Mouse (Mus musculus): ENCODE measurements around the gene Arhgef15.
"Not testable (repeated sequence)": the region's sequence is repeated elsewhere in the genome, so short reads cannot be mapped to it uniquely, and the experiment has no call there.

Arhgef15 gene

DNA sequence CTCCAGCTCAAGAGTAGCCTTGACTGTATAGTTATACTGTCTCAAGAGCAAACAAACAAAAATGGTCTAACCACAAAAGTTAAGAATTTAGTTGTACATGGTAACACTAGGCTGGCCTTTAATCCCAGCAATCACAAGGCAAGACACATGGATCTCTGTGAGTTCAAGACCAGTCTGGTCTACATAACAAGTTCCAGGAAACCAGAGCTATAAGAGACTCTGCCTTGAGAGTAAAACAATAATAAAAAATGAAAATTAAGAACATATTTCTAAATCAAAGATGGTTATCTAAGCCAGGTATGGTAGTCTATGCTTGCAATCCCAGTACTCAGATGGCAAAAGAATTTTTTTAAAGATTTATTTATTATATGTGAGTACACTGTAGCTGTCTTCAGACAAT is 7.8 kb upstream of the Arhgef15 start:
- no peak for DNase-seq (ENCODE audit: low read depth, low spot score)

DNA sequence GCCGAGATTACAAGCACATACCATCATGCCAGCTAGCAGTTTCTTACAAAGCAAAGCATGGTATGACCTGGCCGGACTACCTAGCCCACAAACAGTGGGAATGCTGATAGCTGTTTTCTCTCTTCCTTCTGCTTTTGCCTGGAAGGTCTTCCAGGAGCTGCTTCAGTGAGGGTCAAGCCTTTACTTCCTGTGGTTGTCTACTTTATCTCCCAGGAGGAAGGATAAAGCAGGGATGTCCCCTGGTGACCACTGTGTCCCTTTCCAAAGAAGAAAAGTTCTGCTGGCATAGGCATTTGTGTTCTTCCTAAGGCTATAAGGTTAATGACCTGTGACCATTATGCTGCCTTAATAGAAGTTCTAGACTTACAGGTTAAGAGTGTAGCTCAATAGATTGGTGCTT is 6.1 kb upstream of the Arhgef15 start:
- DNase-seq (ENCODE audit: low read depth, low spot score), result no peak

DNA sequence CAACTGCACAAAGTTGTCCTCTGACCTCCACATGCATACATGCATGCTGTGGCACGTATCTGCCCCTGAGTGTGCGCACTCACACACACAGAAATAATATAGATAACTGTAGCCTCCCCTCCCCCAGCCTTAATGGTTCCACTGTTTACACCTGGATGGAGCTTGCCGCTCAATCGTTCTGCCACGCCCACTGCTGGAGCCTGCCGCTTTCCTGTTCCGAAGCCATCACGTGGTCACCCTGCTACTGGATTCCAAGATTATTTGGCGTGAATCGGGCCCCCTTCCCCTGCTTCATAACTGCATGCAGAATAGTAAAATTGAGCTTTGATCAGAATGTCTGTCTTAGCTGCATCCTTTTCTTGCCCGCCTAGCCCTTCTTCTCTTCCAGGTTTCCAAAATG is 4.9 kb upstream of the Arhgef15 start:
- DNase-seq (ENCODE audit: low read depth, low spot score), result not testable (repeated sequence)

DNA sequence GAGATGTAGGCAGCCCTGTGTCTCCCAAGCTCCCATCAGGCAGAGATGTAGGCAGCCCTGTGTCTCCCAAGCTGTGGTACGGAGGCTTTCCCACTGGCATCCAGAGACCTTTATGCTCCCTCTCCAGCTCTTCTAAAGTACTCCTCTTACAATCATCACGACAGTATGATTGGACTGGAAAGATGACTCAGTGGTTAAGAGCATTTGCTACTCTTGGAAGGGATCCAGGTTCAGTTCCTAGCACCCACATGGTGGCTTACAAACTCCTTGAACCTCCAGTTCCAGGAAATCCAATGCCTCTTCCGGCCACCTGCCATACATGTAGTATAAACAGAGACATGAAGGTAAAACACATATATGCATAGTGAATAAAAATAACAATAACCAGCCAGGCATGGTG is 4.3 kb upstream of the Arhgef15 start:
- DNase-seq (ENCODE audit: low read depth, low spot score), result no peak

DNA sequence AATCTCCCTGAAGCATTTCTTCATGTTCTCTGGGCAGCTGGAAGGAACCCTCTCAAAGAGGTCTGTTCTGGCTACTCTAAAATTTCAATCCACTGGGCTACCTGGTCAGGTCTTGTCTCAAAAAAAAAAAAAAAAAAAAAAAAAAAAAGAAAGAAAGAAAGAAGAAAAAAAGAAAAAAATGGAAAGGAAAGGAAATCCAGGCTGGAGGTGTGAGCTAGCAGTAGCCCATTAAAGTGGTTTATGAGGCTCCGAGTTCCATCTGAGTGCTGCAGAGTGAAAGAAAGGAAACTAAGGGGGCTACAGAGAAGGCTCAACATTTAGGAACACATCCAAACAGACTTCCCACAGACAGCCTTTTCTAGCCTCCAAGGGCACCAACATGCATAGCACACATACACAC is 691 bp upstream of the Arhgef15 start:
- DNase-seq (ENCODE audit: low read depth, low spot score), result no peak

DNA sequence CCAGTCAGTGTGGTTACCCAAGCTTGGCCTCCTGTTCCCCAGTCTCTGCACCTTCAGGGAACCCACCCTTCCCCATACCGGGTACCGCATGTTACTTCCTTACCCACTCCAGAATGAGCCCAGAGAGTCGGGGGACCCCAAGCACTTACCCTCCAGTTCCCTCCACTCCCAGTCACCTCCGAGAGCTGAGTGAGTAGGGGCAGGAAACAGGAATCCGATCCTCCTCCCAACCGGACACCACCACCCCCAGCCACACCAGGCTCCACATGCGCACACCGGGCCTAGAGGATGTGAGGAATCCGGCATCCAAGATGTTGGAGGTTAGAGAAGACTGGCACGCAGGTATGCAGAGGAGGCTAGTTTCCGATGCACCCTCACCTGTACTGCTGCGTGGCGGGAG is 583 bp downstream of the Arhgef15 start:
- no peak for DNase-seq (ENCODE audit: low read depth, low spot score)

DNA sequence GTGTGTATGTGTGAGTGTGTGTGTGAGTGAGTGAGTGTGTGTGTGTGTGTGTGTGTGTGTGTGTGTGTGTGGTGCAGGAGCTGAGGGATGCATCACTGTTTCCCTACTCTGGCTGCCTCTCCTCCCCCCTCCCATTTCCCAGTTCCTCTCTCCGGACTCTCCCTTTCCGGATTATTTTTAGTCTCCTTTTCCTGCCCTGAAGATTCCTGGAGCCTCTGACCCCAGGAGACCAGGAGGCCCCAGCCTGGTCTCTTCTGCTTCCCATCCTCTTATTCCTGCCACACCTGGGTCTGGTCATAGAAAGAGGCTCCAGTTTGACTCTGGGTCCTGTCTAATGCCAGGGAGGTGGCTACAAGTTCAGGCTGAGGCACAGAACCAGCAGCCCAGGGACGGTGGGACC is 1.2 kb downstream of the Arhgef15 start:
- DNase-seq (ENCODE audit: low read depth, low spot score), result no peak

DNA sequence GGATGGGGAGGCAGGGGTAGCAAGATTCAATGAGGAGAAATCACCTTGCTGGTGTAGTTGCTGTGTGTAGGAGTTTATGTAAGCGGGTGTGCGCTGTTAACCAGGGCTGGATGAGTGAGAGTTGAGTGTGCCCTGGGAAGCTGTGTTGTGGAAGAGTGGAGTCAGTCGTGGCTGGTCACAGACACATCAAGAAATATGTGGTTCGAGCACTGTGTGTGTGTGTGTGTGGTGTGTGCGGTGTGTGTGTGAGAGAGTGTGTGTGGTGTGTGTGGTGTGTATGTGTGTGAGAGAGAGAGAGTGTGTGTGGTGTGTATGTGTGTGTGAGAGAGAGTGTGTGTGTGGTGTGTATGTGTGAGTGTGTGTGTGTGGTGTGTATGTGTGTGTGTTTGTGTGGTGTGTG is 1.8 kb downstream of the Arhgef15 start:
- DNase-seq (ENCODE audit: low read depth, low spot score), result no peak

DNA sequence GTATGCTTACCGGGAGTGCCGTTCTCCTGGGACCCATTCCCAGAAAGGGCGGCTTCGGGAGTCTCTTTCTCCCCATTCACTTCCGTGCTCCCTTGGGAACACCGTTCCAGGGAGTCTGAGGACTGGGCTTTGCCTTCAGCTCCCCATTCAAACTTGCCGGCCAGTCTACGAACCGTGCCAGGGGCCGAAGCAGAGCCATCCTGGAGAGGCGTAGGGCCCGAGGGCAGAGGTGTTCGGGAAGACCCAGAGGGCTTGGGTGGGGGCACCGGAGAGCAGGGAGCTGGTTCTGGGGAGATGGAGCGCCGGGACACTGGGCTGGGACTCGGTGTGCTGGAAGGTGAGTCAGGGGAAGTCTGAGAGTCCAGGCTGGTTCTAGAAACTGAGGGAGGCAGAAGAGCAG is 2.9 kb downstream of the Arhgef15 start:
- no peak for DNase-seq (ENCODE audit: low read depth, low spot score)

DNA sequence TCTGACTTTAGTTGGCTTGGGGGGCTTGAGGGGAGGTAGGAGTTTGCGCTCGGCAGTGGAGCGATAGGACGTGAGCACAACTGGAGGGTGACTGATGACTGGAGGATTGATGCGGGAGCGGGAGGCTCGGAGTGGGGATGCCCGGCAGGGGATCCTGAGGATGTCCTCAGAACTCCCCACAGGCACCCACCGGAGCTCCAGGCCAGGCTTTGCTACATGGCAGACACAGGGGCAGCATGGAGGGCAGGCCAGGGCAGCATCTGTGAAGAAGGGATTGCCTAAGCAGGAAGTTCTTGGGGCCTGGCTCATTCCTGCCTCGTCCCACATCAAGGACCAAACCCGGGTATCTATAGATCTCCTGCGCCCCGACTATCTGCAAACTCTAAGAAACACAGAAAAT is 3.4 kb downstream of the Arhgef15 start:
- no peak for DNase-seq (ENCODE audit: low read depth, low spot score)

DNA sequence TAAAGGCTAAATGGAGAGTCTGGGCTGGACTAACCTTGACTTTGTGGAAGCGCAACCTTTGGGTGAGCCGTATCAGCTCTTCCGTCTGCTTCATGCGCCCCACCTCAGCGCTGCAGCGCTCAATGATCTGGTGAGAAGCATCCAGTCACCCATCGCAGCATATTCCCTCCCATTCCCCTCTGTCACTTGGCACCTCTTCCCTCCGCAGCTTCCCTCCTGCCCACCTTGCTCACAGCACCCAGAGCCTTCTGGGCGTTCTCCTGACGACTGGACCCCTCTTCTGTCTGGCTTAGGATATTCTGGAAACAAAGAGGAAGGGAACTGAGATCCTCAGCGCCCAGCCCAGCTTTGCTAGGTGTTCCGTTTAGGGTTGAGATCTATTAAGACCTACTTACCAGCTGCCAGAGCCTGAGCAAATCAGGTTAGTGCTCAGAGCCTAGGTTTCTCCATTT is 9.7 kb downstream of the Arhgef15 start:
- no peak for DNase-seq (ENCODE audit: low read depth, low spot score)

DNA sequence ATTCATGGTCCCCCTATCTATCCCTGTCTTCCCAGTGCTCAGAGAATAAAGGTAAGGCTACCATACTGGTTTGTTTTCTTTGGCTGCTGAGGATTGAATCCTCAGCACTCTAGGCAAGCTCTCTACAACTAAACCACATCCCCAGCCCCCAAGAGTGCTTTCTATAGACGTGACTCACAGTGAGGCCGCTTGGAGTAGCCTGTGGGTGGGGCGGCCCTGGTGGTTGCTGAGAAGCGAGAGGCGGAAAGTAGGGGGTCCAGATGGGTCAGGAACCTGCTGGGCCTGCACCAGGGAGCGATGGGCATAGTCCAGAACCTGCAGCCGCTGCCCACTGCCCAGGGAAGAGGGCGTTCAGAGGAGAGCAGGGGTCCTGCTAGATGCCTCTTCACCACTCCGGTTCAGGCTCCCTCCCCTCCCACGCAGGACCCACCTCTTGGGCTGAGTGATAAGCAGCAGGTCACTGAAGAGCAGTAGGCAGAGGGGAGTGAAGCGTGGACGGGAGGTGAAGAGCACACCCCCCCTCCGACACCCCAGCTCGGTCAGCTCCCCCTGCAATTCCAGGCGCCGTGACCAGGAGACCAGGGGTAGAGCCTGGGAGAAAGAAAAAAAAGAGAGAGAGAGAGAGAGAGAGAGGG is 10.4 kb downstream of the Arhgef15 start:
- no peak for DNase-seq (ENCODE audit: low read depth, low spot score)

DNA sequence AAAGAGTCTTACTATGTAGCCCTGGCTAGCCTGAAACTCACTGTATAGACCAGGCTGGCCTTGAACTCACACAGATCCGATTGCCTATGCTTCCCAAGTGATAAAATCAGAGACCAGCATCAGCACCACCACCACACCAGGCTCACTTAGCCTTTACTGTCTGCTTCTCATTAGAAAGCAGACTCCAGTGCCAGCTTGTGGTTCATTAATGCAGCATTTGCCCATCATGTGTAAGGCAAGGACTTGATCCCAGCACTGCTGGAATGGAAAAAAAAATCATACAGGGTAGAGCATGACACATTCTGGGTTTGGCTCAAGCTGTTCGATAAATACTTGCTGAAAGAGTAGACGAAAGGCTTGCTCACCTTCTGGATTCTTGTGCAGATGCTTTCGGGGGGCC is 11.3 kb downstream of the Arhgef15 start:
- no peak for DNase-seq (ENCODE audit: low read depth, low spot score)

DNA sequence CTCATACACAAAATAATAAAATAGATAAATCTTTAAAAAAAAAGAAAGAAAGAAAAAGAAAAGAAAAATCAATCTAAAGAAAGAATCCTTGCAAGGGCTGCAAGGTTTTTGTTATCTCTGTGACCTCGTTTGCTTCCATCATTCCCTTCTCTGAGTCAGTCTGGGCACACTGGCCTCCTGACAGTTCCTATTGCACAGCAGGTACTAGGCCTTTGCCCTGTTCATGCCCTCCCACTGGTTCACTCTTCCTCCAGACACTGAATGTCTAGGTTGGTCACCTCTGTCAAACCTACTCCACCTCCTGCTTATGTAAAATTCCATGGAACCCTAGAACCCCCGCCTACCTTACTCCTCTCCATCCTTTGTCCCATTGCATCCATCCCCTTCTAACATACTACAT is 12.0 kb downstream of the Arhgef15 start:
- DNase-seq (ENCODE audit: low read depth, low spot score), result no peak

DNA sequence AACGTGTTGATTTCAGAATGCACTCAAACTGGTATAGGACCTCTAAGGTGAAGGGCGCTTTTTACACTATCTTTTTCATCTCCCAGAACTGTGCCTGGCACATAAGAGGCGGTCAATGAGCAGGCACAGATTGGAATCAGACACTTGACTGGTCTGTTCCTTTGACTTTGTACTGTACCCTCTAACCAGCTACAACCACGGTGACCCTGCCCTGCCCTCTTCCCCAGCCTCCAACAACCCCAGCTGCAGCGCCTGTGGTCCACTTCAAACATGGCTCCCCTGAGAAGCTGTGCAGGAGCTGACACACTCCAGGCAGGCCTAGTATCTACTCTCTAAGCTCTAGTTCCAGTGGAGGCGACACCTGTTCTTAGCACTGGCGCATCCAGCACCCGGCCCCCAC is 14.5 kb downstream of the Arhgef15 start:
- no peak for DNase-seq (ENCODE audit: low read depth, low spot score)

DNA sequence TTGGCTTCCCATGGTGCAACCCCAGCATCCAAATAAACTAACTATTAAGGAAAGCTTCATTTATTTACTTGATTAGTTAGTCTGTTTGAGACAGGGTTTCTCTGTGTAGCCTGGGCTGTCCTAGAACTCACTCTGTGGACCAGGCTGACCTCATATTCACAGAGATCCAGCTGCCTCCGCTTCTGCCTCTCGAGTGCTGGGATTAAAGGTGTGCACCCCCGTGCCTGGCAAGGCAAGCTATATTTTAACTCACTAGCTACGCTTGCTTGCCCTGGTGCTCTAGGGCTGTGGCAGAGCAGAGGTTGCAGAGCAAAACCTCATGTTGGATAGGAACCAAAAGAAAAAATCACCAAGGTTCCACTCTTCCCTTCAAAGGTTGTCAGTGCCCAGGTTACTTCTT is 16.8 kb downstream of the Arhgef15 start:
- DNase-seq (ENCODE audit: low read depth, low spot score), result no peak

DNA sequence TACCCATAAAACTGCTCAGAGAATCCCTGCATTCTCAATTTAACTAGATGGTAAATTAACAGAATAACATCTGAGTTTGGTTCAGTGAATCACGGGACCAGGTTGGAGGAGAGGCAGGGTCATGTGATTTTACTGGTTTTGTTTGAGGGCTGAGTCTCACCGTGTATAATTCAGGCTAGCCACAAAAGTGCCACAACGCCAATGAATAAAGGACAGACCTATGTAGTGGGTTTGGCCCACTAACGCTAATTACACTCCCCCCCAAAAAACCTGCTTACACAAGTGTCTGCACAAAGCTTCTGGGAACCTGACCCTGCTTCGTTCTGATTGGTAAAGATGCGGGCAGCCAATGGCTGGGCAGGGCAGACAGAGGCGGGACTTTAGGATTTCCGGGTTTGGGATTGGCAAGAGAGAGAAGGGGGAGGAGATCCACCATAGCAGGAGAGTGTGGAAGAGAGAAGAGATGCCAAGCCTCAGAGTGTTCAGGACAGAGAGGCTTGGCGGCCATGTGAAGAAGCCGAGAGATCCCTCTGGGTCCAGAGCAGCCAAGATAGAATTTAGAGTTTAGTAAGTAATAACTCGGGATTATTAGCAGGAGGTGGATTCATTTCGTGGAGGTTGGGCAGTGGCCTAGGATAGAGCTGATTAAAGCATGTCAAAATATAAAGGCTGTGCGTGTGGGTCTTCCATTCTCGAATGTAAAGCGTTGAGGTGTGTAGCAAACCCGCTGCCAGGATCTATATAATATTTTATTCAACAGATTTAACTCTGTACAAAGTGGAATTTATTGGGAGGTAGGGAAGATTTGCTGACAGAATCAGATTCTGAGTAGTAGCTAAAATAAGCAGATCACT is 17.6 kb downstream of the Arhgef15 start:
- DNase-seq (ENCODE audit: low read depth, low spot score), result peak; percentile 89

DNA sequence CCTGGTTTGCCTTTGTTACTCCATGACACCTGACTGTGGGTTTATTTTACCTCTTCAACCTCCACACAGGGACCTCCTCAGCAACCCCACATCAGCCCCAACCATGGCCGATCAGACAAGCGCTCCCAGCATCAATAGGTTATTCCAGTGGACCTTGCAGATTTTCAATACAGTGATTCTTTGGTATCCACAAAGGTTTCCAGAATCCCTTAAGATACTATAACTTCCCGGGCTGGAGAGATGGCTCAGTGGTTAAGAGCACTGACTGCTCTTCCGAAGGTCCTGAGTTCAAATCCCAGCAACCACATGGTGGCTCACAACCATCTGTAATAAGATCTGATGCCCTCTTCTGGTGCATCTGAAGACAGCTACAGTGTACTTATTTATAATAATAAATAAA is 20.3 kb downstream of the Arhgef15 start:
- DNase-seq (ENCODE audit: low read depth, low spot score), result not testable (repeated sequence)

DNA sequence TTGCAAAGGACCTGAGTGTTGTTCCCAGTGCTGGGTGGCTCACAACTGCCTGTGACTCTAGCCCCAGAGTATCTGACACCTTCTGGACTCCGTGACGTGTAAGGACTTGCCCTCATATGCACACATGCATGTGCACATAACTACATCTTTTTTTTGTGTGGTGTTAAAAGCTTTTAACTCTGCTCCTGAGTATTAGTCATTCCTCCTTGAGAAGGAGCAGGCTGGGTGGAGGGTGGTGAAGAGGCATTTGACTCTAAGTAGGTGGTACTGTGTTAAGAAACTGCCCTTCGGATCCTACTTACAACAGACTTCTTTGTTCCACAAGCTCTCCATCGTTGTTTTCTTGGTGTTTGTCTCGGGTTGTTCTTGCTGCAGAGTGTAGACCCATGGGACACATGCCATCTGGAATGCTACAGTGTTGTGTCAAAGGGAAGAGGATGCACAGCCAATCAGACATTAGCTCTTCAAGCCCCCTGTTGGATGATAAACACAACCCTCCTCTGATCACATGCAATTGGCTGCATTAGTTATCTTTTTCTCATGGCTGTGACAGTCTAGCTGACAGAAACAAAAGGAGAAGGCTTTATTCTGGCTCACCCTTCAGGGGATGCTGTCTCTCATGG is 23.3 kb downstream of the Arhgef15 start:
- no peak for DNase-seq (ENCODE audit: low read depth, low spot score)

DNA sequence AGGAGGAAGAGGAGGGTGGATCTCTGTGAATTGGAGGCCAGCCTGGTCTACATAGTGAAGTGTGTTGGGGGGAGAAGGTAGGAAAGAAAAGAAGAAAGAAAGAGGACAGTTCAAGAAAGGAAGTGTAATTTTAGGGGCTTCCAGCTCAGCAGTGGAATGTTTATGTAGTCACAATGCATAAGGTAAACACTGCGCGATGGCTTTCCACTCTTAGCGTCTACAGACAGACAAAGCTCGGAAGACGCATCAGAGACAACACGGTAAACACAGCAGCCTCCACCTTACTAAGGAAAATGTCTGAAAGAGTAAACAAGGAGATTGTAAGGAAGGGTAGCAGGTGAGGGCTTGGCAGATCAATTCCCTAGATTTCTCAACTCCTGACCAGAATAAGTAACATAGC is 27.3 kb downstream of the Arhgef15 start:
- no peak for DNase-seq (ENCODE audit: low read depth, low spot score)

DNA sequence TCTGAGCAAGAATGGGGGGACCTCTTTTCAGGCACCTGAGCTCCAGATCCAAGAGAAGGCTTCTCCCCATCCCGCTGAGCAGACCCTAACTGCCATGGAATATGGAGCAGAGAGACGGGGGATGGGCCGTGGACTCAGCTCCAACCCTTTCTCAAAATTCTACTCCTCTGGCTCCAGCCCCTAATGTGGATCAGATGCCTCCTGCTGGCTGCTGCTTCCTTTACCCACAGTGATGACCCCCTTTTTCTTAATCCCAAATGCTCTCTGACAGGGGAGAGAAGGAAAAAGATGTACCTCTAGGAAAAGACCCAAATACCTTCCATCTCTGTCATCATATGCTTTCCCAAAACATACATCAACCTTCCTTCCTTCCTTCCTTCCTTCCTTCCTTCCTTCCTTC is 30.3 kb downstream of the Arhgef15 start, which contains the start of gene Odf4:
Gene Odf4, minus strand, starts transcription at position 101 of the 400 bp plus-strand sequence.
- DNase-seq (ENCODE audit: low read depth, low spot score), result no peak

DNA sequence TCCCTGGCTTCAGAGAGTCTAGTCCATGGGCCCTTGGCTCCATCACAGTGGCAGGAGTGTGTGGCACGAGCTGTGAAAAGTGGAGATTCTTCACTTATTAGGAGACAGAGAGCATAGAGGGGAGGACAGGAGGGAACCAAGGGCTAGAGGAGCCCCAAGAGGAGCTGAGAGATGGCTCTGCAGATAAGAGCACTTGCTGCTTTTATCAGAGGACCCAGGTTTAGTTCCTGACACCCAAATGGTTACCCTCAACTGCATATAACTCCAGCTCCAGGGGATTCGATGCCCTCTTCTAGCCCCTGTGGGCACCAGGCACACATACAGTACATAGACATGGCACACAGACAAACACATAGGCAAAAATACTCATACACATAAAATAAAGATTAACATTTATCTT is 32.5 kb downstream of the Arhgef15 start:
- no peak for DNase-seq (ENCODE audit: low read depth, low spot score)

DNA sequence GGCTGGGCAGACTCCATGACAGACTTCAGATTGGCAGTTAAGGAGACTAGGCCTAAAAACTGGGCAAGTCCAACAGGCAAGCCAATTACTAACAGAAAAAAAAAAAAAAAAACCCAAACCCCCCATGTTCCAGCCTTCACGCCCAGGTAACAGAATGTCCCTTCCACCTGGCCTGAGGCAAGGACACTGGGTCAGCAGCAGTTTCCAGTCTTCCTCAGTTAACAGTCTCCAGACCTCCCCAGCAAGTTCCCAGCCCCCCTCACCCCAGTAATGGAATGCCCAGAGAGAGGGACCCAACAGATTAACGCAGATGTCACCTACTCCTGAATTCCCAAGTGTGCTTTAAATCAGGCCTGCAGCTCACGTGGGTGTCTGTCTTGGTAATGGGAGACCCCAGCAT is 34.1 kb downstream of the Arhgef15 start:
- no peak for DNase-seq (ENCODE audit: low read depth, low spot score)

Measured in CD4-positive, CD25-positive, alpha-beta regulatory T cell, adult 2 months (primary cell).